Mouse (Mus musculus): ENCODE measurements around the gene Stat5b.

- TF ChIP-seq POLR2A (IDR thresholded peaks at IDR 0.05; ENCODE audit: control insufficient read depth in 1 of 2, insufficient read depth in 1 of 2, low read depth in 1 of 2, low read length in 2 of 2, poor library complexity in 1 of 2) (no peak), EP300 (IDR thresholded peaks at IDR 0.05; ENCODE audit: low read depth in 1 of 2, low read length in 2 of 2) (no peak), MYC (IDR thresholded peaks at IDR 0.05; ENCODE audit: low read depth, low read length) (no peak)
These were observed 8.5 kb upstream of the Stat5b start, which contains the start of gene Stat5a for GRCm38 (mm10) chr11:100858935-100859578.

Measured in MEL (cell line).